Mouse (Mus musculus) ES-E14 (cell line): Measurements from ENCODE around the gene Cdc42bpb.

Experiments used
- CHD2 ChIP-seq: IDR thresholded peaks from 2 replicates; pipeline ENCODE4 v1.6.1; 2014; ENCODE audit warnings: mild to moderate bottlenecking, low read depth, low read length, inconsistent platforms
- HCFC1 ChIP-seq: IDR thresholded peaks from 2 replicates; pipeline ENCODE4 v1.6.1; 2012; ENCODE audit warnings: low read length, inconsistent platforms, borderline replicate concordance; ENCODE audit not compliant: insufficient read depth
- MAFK ChIP-seq: IDR thresholded peaks from 2 replicates; pipeline ENCODE4 v1.6.1; 2014; ENCODE audit warnings: mild to moderate bottlenecking, low read depth, low read length, inconsistent platforms; ENCODE audit not compliant: insufficient read depth
- ZC3H11A ChIP-seq: IDR thresholded peaks from 2 replicates; pipeline ENCODE4 v1.6.1; 2012; ENCODE audit warnings: low read depth, mild to moderate bottlenecking, inconsistent platforms, low read length, borderline replicate concordance
- ZNF384 ChIP-seq: IDR thresholded peaks from 2 replicates; pipeline ENCODE4 v1.6.1; 2012; ENCODE audit warnings: low read depth, low read length, inconsistent platforms

DNA sequence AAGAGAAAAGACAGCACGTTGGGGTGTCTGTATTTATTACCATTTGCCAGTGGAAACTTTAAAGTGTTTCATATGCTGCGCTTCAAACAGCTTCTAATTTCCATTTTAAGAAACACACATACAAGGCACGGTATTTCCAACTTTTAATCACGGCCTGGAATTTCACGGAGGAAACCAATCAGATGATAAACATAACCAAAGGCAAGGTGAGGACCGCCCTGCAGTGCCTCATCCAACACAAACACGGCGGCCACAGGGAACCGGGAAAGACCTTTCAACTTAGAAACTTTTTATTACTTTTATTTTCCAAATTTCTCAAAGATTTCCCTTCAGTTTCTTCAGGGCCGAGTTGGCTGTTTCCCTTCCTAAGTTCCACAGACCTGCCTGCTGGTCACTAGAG lies 2.8 kb downstream of the Cdc42bpb start:
- TF ChIP-seq ZNF384 (no peak), MAFK (no peak), CHD2 (no peak), HCFC1 (no peak), ZC3H11A (no peak)
